Mouse (Mus musculus) olfactory bulb, adult 2 months (tissue): ENCODE measurements at regions not wholly inside any gene's neighbourhood (a gene's known extent, or its start where the extent isn't known, plus 50 kb on each side); places are given as distances from the start of the nearest gene placed in this dataset.

Source experiments
- CTCF ChIP-seq: fragments of 200-500 bp; IDR thresholded peaks from 2 replicates; pipeline ENCODE4 v1.5.1; 2012; ENCODE audit warnings: low read depth, mild to moderate bottlenecking, low read length, moderate library complexity; ENCODE audit not compliant: insufficient read depth
- POLR2A ChIP-seq: fragments of 200-500 bp; IDR thresholded peaks from 2 replicates; pipeline ENCODE4 v1.6.1; 2012; ENCODE audit warnings: mild to moderate bottlenecking, low read depth, low read length, moderate library complexity; ENCODE audit not compliant: insufficient read depth

GRCm38 (mm10) chr13:44580156-44580736 is 149.0 kb upstream of the Jarid2 start:
- TF ChIP-seq POLR2A (no peak), CTCF (no peak)
